Mouse (Mus musculus) lung, embryonic 14.5 days (tissue): ENCODE results near the gene Nup98. TPM values are rescaled to one million over a fixed set of nuclear protein-coding genes. Genes with fewer than 3 reads are reported as not detected.

Experiments used
- ATAC-seq: fragments of 200-750 bp; cut with Nextera tagmentation; 2 replicates; pipeline ENCODE4 v1.8.0; 2017; ENCODE audit warnings: mild to moderate bottlenecking, moderate TSS enrichment, moderate library complexity; ENCODE audit not compliant: insufficient read depth
- DNase-seq: peaks from one replicate; pipeline ENCODE4 v3.0.0-alpha.2; 2015
- H3K27ac ChIP-seq: fragments of 300-500 bp; sonication (generic); 2 replicates; pipeline ENCODE4 v1.5.1; 2014; ENCODE audit warnings: low read depth, mild to moderate bottlenecking, moderate library complexity
- H3K27me3 ChIP-seq: fragments of 300-500 bp; sonication (generic); 2 replicates; pipeline ENCODE4 v1.6.1; 2014; ENCODE audit warnings: low read length, control low read depth; ENCODE audit not compliant: insufficient read depth
- H3K36me3 ChIP-seq: fragments of 300-500 bp; sonication (generic); 2 replicates; pipeline ENCODE4 v1.6.1; 2014; ENCODE audit warnings: control low read depth; ENCODE audit not compliant: insufficient read depth
- H3K4me1 ChIP-seq: fragments of 300-500 bp; sonication (generic); 2 replicates; pipeline ENCODE4 v1.6.1; 2014; ENCODE audit warnings: antibody characterized with exemption, control low read depth; ENCODE audit not compliant: insufficient read depth
- H3K4me2 ChIP-seq: fragments of 300-500 bp; sonication (generic); 2 replicates; pipeline ENCODE4 v1.6.1; 2014; ENCODE audit warnings: mild to moderate bottlenecking
- H3K4me3 ChIP-seq: fragments of 300-500 bp; sonication (generic); 2 replicates; pipeline ENCODE4 v1.5.1; 2014; ENCODE audit warnings: low read depth, low read length
- H3K9ac ChIP-seq: fragments of 300-500 bp; sonication (generic); 2 replicates; pipeline ENCODE4 v1.6.1; 2014
- H3K9me3 ChIP-seq: fragments of 300-500 bp; sonication (generic); 2 replicates; pipeline ENCODE4 v1.6.1; 2016; ENCODE audit warnings: low read depth, low read length, control low read depth
- CTCF ChIP-seq: IDR thresholded peaks from 2 replicates; pipeline ENCODE4 v1.5.1; 2016; ENCODE audit warnings: antibody characterized with exemption, low read depth
- WGBS: fragments of 180-500 bp; shearing (Covaris S2); extraction: QIAGEN DNeasy Blood & Tissue Kit; methylation state at CpG from one replicate; pipeline ENCODE4 v1.1.7; 2014; 5-methylcytosine and 5-hydroxymethylcytosine counted together
- polyA plus RNA-seq: library from polyadenylated mRNA; unstranded; fragments of >200 nt; fragmentation: Nextera tagmentation; extraction: Ambion mirVana; gene quantifications from 2 replicates; pipeline ENCODE4 v1.2.1, GENCODE M21; 2014

Nup98 gene
- polyA plus RNA-seq, 1 experiment from 2014 or later, result 50.7 TPM

GRCm38 (mm10) chr7:102229814-102230213 lies 19.8 kb upstream of the Nup98 start:
- WGBS, result 74% methylated on average over 6 of the region's 6 CpGs
- H3K9me3 ChIP-seq, result no peaks in the 10 kb centered on the region
- no peak overlapping the region for H3K4me3 ChIP-seq
- TF ChIP-seq CTCF, result no peak
- peaks cover 37% of the 10 kb centered on the region; the same call in 1 of the 2 replicates for H3K36me3 ChIP-seq
- no peaks in the 10 kb centered on the region for H3K4me1 ChIP-seq
- no peak overlapping the region for H3K9ac ChIP-seq
- H3K27ac ChIP-seq, result no peak overlapping the region
- H3K27me3 ChIP-seq, result no peaks in the 10 kb centered on the region
- ATAC-seq (no peak), DNase-seq (no peak)
- H3K4me2 ChIP-seq, result no peak overlapping the region

- no peaks in the 10 kb centered on the region for H3K27me3 ChIP-seq
- no peak overlapping the region for H3K4me2 ChIP-seq
- H3K4me1 ChIP-seq, result 0 out of 2 replicates have a peak, but pooled peaks cover 6% of the 10 kb centered on the region
- ATAC-seq (no peak), DNase-seq (no peak)
- peaks cover 33% of the 10 kb centered on the region; the same call in 1 of the 2 replicates for H3K36me3 ChIP-seq
- WGBS, result 76% methylated on average over 4 of the region's 4 CpGs
- H3K9ac ChIP-seq, result no peak overlapping the region
- no peak overlapping the region for H3K27ac ChIP-seq
- no peak for TF ChIP-seq CTCF
- no peak overlapping the region for H3K4me3 ChIP-seq
- no peaks in the 10 kb centered on the region for H3K9me3 ChIP-seq
Measured at GRCm38 (mm10) chr7:102228049-102228670, 18.2 kb upstream of the Nup98 start.

- Histone ChIP-seq H3K9me3 (no peaks in the 10 kb centered on the region), H3K4me3 (no peak overlapping the region), H3K27ac (no peak overlapping the region), H3K4me1 (0 out of 2 replicates have a peak, but pooled peaks cover 6% of the 10 kb centered on the region), H3K36me3 (peaks cover 25% of the 10 kb centered on the region; the same call in 1 of the 2 replicates), H3K9ac (no peak overlapping the region), H3K4me2 (no peak overlapping the region), H3K27me3 (no peaks in the 10 kb centered on the region)
- 83% methylated on average over 6 of the region's 6 CpGs for WGBS
- no peak for TF ChIP-seq CTCF
- DNase-seq (no peak), ATAC-seq (no peak)
Measured at GRCm38 (mm10) chr7:102226051-102226450, 16.1 kb upstream of the Nup98 start.

DNA sequence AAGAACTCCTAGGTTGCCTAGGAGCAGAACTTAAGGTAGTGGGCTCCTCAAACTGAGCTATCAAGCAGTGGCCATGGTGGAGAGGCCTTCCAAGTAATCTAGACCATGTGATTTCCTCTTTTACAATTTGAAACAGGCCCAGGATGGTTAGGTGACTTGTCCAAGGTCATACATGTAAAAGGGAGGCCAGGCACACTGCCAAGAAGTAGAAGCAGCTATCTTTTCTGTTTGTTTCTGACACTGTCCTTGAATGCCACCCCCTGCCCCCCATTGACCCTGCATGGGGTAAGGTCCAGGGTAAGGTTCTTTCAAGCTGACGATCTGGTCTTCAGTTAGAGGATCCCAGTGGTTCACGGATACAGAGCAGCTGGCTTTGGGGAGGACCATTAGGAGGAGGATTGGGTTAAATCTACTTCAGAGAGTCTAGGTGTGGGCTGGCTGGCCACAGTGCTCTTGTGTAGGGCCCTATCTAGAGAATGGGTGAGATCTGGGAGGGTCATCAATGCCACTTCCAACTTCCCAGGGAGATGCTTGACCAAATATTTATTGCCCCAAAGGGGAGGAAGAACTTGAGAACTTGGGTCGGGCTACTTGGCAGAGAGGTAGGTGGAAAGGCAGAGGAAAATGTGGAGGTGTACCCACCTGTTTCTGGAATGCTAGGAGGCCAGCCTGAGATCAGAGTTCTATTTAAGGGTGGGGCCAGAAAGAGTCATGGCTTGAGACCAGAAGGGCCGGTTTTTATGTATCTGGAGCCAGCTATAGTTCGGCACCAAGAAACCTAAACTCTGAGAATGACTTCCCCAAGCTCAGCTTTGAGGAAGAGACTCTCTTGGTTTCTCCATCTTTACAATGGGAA lies 14.1 kb upstream of the Nup98 start:
- Histone ChIP-seq H3K27ac (peak overlapping the region; percentile 24; the same call in 1 of the 2 replicates), H3K4me3 (0 out of 2 replicates have a peak overlapping the region, but pooled peaks have one; percentile 73), H3K9me3 (no peaks in the 10 kb centered on the region), H3K27me3 (no peaks in the 10 kb centered on the region), H3K9ac (no peak overlapping the region), H3K4me2 (peak overlapping the region; percentile 77), H3K4me1 (0 out of 2 replicates have a peak, but pooled peaks cover 6% of the 10 kb centered on the region), H3K36me3 (peaks cover 21% of the 10 kb centered on the region; the same call in 1 of the 2 replicates)
- no peak for TF ChIP-seq CTCF
- no peak for ATAC-seq
- DNase-seq, result no peak
- WGBS, result 70% methylated on average over 5 of the region's 5 CpGs

GRCm38 (mm10) chr7:102222830-102223556 lies 13.0 kb upstream of the Nup98 start:
- peak overlapping the region; percentile 75 for H3K27ac ChIP-seq
- peak; percentile 92 for ATAC-seq
- H3K36me3 ChIP-seq, result peaks cover 19% of the 10 kb centered on the region; the same call in 1 of the 2 replicates
- WGBS, result 1% methylated on average over 31 of the region's 31 CpGs
- peak overlapping the region; percentile 70 for H3K9ac ChIP-seq
- TF ChIP-seq CTCF, result no peak
- H3K4me2 ChIP-seq, result peak overlapping the region; percentile 77
- H3K9me3 ChIP-seq, result no peaks in the 10 kb centered on the region
- peak overlapping the region; percentile 73 for H3K4me3 ChIP-seq
- H3K27me3 ChIP-seq, result no peaks in the 10 kb centered on the region
- H3K4me1 ChIP-seq, result 0 out of 2 replicates have a peak, but pooled peaks cover 6% of the 10 kb centered on the region
- peak; percentile 89 for DNase-seq

DNA sequence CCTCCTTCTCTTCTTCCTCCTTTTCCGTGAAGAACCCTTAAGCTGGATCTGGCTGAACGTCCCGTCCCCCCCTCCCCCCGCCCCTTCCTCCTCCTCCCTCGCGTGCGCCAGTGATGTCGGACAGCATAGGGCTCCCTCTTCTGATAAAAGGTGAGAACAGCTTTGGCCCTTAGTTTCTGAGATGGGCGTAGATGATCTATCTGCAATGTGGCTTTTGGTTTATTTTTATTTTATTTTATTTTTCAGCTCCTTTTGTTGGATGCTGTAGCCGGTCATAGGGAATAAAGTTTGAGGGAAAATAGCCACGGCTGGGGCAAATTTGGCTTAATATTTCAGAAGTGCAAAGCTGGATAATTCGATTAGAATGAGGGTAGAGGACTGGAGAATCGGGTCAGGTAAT lies 12.4 kb upstream of the Nup98 start:
- Histone ChIP-seq H3K27ac (peak overlapping the region; percentile 75; the same call in 1 of the 2 replicates), H3K4me3 (peak overlapping the region; percentile 73), H3K36me3 (peaks cover 15% of the 10 kb centered on the region; the same call in 1 of the 2 replicates), H3K9ac (peak overlapping the region; percentile 70), H3K9me3 (no peaks in the 10 kb centered on the region), H3K27me3 (no peaks in the 10 kb centered on the region), H3K4me1 (0 out of 2 replicates have a peak, but pooled peaks cover 6% of the 10 kb centered on the region), H3K4me2 (peak overlapping the region; percentile 77)
- DNase-seq (peak; percentile 84), ATAC-seq (peak; percentile 78)
- WGBS, result 0% methylated on average over 10 of the region's 13 CpGs
- peak; percentile 55 for TF ChIP-seq CTCF
